Mouse (Mus musculus) heart, adult 2 months (tissue): ENCODE measurements around the gene Kansl2.

Experiments used
- CTCF ChIP-seq: fragments of 200-600 bp; IDR thresholded peaks from 2 replicates; pipeline ENCODE4 v1.8.1; 2022; ENCODE audit warnings: antibody characterized with exemption, mild to moderate bottlenecking, moderate library complexity
- POLR2A ChIP-seq: fragments of 200-500 bp; IDR thresholded peaks from 2 replicates; pipeline ENCODE4 v1.6.1; 2011; ENCODE audit warnings: mild to moderate bottlenecking, low read depth, low read length, control low read depth; ENCODE audit not compliant: insufficient read depth

DNA sequence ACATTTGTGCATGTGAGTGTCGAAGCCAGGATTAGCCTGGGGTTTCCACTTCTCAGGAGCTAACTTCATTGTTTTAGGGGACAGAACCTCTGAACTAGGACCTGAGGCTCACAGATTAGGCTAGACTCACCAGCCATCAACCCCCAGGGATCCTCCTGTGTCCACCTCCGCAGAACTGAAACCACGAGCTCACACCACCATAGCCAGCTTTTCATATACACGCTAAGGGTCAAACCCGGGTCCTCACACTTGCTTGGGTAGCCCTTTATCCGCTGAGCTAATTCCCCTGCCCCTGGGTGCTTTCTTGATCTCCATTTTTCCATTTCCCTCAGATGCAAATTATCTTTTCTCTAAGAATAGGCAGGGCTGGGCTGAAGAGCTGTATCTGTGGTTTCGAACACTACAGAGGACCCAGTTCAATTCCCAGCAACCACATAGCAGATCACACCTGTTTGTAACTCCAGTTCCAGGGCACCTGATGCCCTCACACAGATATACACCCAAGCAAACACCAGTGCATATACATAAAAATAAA lies 54.4 kb downstream of the Kansl2 start:
- TF ChIP-seq CTCF (no peak), POLR2A (no peak)
